Mouse (Mus musculus): ENCODE results near the gene Prss34. TPM values are rescaled to one million over a fixed set of nuclear protein-coding genes. Genes with fewer than 3 reads are reported as not detected.

Gene Prss34
- polyA plus RNA-seq (2017; shearing (Covaris generic)): not detected

GRCm38 (mm10) chr17:25298094-25298493 is at the start of gene Prss34:
Prss34 (plus strand) TSS chr17:25298394.

DNA sequence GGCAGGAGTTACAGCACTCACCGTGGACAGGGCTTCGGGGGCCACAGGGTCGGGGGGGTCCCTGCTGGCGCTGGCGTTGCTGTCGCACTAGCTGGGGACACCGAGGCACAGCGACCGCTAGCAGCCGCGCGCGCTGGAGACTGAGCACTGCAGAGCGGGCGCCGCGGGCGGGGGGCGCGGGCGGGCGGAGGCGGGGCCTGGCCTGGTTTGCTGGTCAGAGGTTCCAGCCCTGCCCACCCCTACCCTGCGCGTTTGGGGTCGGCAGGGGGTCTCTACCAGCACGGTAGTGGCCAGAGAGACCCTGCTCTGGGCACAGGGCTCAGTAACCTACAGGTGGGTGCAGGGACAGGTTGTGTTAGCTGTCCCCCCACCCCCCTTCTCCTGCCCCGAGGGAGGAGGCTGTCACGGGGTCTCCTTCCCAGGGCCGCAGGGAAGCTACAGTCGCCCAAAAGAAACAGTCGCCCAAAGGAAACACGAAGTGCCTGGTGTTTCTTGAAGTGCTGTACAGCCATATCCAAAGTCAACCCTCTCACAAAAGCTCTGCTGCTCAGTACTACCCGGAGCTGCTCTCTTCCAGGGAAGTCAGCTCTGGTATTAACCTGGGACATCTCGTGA is 41.9 kb upstream of the Prss34 start, which contains the start of gene Baiap3:
Baiap3 (minus strand) TSS at position 225 of the 615 bp plus-strand sequence.

GRCm38 (mm10) chr17:25274571-25275346 is 23.4 kb upstream of the Prss34 start, which contains the start of gene Ube2i:
Ube2i (minus strand) TSS chr17:25274622.

GRCm38 (mm10) chr17:25308346-25308745 is 10.2 kb downstream of the Prss34 start, which contains the start of gene Prss28:
Prss28 (plus strand) TSS chr17:25308646.

GRCm38 (mm10) chr17:25318354-25318753 is 20.2 kb downstream of the Prss34 start, which contains the start of gene Prss29:
Prss29 (plus strand) TSS chr17:25318654.

GRCm38 (mm10) chr17:25345462-25345861 is 47.3 kb downstream of the Prss34 start, which contains the start of gene Tpsab1:
Tpsab1 (minus strand) TSS chr17:25345562.

Other genes with a start within 250 kb of the Prss34 start
- 1 to 10 TPM in 1 of 2 experiments, under 1 TPM in 1; 0.91 to 1.0 TPM for gene Tmem204, start 214.8 kb upstream of the Prss34 start, polyA plus RNA-seq (2017; shearing (Covaris generic))
- gene Telo2, start 182.4 kb upstream of the Prss34 start, polyA plus RNA-seq (2017; shearing (Covaris generic)): 10 to 100 TPM; 18.6 to 21.5 TPM
- gene Ptx4, start 177.6 kb upstream of the Prss34 start, polyA plus RNA-seq (2017; shearing (Covaris generic)): under 1 TPM in 1 of 2 experiments, not detected in 1; 0.33 TPM
- 10 to 100 TPM; 26.5 to 27.8 TPM for gene Clcn7, start 165.0 kb upstream of the Prss34 start, polyA plus RNA-seq (2017; shearing (Covaris generic))
- gene Ccdc154, start 135.9 kb upstream of the Prss34 start, polyA plus RNA-seq (2017; shearing (Covaris generic)): under 1 TPM in 1 of 2 experiments, not detected in 1; 0.14 TPM
- gene Gm38655, start 122.9 kb upstream of the Prss34 start, polyA plus RNA-seq (2017; shearing (Covaris generic)): not detected
- 10 to 100 TPM; 21.9 to 25.9 TPM for gene BC003965, start 113.8 kb upstream of the Prss34 start, polyA plus RNA-seq (2017; shearing (Covaris generic))
- gene Unkl, start 110.0 kb upstream of the Prss34 start, polyA plus RNA-seq (2017; shearing (Covaris generic)): 10 to 100 TPM; 15.9 to 31.9 TPM
- 100 to 1,000 TPM in 1 of 2 experiments, 10 to 100 TPM in 1; 78.6 to 103 TPM for gene Gnptg, start 58.3 kb upstream of the Prss34 start, polyA plus RNA-seq (2017; shearing (Covaris generic))
- gene Tsr3, start 58.2 kb upstream of the Prss34 start, polyA plus RNA-seq (2017; shearing (Covaris generic)): 10 to 100 TPM; 65.0 to 68.1 TPM
- 10 to 100 TPM; 19.7 to 99.3 TPM for gene Baiap3, start 42.0 kb upstream of the Prss34 start, polyA plus RNA-seq (2017; shearing (Covaris generic))
- 100 to 1,000 TPM; 545 to 561 TPM for gene Ube2i, start 23.8 kb upstream of the Prss34 start, polyA plus RNA-seq (2017; shearing (Covaris generic))
- gene Prss28, start 10.3 kb downstream of the Prss34 start, polyA plus RNA-seq (2017; shearing (Covaris generic)): not detected
- not detected for gene Prss29, start 20.3 kb downstream of the Prss34 start, polyA plus RNA-seq (2017; shearing (Covaris generic))
- gene Tpsab1, start 47.2 kb downstream of the Prss34 start, polyA plus RNA-seq (2017; shearing (Covaris generic)): under 1 TPM; 0.14 to 0.34 TPM
- gene Tpsb2, start 67.9 kb downstream of the Prss34 start, polyA plus RNA-seq (2017; shearing (Covaris generic)): 1 to 10 TPM in 1 of 2 experiments, not detected in 1; 1.2 TPM
- not detected for gene Tpsg1, start 70.9 kb downstream of the Prss34 start, polyA plus RNA-seq (2017; shearing (Covaris generic))
- gene Cacna1h, start 135.4 kb downstream of the Prss34 start, polyA plus RNA-seq (2017; shearing (Covaris generic)): not detected
- not detected for gene Tekt4, start 156.2 kb downstream of the Prss34 start, polyA plus RNA-seq (2017; shearing (Covaris generic))
- under 1 TPM in 1 of 2 experiments, not detected in 1; 0.14 TPM for gene Sstr5, start 198.9 kb downstream of the Prss34 start, polyA plus RNA-seq (2017; shearing (Covaris generic))

Data from activated CD4-positive, CD25-positive, alpha-beta regulatory T cell (primary cell).